Mouse (Mus musculus) gastrocnemius, adult 18-20 months (tissue): ENCODE measurements around the gene Olfr419. TPM values are rescaled to one million over a fixed set of nuclear protein-coding genes. Genes with fewer than 3 reads are reported as not detected.

Experiments
- DNase-seq: peaks from one replicate; pipeline ENCODE4 v3.0.0; 2021; ENCODE audit warnings: low spot score
- long read RNA-seq, 2 experiments: library from polyadenylated mRNA; stranded (forward); transcript quantifications; one replicate each; pipeline ENCODE4 v2.0.0; 2021
- total RNA-seq, 2 experiments: library from RNA; stranded (reverse); gene quantifications; 2 replicates each; pipeline ENCODE4 v1.2.3; 2021

Gene Olfr419
- total RNA-seq, result not detected
- long read RNA-seq, experiment 1, result 0 reads
- long read RNA-seq, experiment 2, result 0 reads

GRCm38 (mm10) chr1:174251961-174252360 lies at the start of gene Olfr419:
Gene Olfr419, minus strand, starts transcription at chr1:174252061.
- DNase-seq, result no peak

- DNase-seq, result no peak
Measured at GRCm38 (mm10) chr1:174270643-174271042, 18.8 kb upstream of the Olfr419 start.

- no peak for DNase-seq
Measured at GRCm38 (mm10) chr1:174269162-174269561, 17.3 kb upstream of the Olfr419 start.

DNA sequence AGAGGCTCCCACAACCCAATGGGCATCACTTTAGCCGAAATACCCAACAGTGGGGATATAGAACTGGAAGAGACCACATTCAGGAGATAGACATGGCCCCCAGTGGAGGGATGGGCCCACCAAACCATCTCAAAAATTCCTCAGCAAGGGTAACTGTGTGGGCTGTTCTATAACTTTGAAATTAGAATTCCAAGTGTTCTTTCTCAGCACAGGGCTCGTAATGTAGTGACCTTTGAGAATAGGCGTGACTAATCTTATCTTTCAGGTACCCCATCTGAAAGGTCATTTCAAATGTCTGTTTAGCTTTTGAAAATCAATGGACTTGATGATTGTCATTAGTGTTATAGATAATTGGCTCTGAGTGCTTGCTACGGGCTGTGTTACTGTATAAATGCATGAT lies 16.0 kb upstream of the Olfr419 start:
- DNase-seq, result no peak

DNA sequence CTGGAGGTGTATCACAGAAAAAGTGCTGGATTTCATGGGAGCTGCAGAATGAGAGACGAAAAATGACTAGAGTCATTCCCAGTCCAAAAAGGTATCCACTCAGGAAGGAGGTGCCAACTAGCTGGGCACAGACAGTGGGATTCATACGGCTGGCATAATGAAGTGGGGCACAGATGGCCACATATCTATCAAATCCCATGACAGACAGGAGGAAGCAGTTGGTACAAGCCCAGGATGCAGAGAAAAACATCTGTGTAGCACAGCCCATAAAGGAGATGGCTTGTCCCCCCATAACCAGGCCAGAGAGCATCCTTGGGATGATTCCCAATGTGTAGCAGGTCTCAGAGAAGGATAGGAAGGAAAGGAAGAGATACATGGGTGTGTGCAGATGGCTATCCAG lies 1.5 kb downstream of the Olfr419 start:
- no peak for DNase-seq

DNA sequence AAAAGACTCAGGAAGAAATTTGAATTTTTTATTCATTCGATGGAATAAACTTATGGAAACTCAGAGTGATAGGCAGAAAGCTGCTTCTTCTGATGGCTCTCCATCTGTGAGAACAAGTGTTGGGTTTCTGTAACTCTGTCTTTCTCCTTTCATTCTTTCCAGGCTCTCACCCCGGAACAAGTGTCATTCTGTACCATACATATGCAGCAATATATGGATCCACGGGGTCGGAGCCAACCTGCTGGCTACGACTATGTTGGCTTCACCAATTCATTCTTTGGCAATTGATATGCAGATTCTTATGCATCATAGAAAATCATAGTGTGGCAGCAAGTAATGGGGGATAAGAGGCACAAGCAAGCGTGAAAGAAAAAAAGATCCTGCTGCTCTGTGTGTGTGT lies 4.7 kb downstream of the Olfr419 start:
- DNase-seq, result no peak

DNA sequence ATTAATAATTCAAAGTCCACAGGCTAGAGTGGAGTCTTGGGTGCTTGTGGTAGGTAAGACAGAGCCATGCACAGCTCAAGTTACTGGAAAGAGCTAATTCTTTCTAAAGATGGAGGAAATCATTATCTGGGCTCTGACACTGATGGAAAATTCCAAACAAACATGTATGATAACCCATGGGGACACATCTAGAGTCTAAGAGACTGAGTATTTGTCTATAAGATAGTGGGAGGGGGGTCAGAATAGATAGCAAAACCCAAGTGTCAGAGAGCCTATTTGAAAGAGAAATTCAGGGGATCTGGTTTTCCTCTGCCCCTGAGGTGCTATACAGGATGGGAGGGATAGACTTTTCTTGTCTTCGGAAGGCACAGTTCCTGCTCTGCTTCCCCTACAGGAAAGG lies 5.8 kb downstream of the Olfr419 start:
- DNase-seq, result no peak

- no peak for DNase-seq
Measured at GRCm38 (mm10) chr1:174244621-174245020, 7.2 kb downstream of the Olfr419 start.

DNA sequence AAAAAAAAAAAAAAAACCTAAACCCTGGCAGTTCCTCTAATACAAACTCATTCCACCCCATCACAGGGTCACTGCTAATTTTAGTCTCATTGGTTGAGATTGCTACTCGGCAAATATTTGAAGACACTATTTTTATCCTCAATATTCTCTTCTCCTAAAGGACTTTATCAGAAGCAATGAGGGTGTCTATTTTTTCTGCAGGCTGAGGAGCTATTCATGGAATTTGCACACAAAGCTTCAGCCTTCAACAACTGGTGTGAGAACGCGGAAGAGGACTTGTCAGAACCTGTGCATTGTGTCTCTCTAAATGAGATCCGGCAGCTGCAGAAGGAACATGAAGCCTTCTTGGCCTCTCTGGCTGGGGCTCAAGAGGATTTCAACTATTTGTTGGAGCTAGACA lies 11.9 kb downstream of the Olfr419 start:
- DNase-seq, result no peak

DNA sequence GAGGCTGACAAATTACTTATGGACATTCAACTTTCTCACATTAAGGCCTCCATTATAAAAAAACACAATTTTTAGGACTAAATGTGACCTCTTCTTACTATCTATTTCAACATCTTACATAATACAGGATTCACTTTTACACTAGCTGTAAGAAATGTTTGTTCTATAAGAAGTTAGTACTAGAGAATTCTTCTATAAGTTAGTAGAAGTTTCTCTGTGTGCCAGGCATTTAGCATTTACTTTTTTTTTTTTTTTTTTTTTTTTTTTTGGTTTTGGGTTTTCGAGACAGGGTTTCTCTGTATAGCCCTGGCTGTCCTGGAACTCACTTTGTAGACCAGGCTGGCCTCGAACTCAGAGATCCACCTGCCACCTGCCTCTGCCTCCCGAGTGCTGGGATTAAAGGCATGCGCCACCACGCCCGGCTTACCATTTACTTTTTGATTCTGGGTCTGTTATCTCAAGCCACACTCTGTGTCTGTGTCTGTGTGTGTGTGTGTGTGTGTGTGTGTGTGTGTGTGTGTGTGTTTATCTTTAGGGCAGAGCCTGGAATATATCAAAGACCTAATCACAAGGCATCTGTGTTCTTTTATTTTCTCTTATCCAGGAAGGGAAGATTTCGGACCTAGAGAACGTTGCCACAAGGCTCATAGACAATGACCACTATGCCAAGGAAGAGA lies 35.2 kb downstream of the Olfr419 start:
- no peak for DNase-seq

GRCm38 (mm10) chr1:174215270-174216038 lies 36.4 kb downstream of the Olfr419 start:
- no peak for DNase-seq

- no peak for DNase-seq
Measured at GRCm38 (mm10) chr1:174212286-174212685, 39.6 kb downstream of the Olfr419 start.

- DNase-seq, result no peak
Measured at GRCm38 (mm10) chr1:174204699-174205098, 47.2 kb downstream of the Olfr419 start.

Other genes with a start within 250 kb of the Olfr419 start
- 10 to 100 TPM in 1 of 2 experiments, 1 to 10 TPM in 1; 7.5 to 17.1 TPM for gene Ifi205, start 220.3 kb downstream of the Olfr419 start, total RNA-seq
- not detected for gene Olfr433, start 211.4 kb downstream of the Olfr419 start, total RNA-seq
- not detected for gene Olfr432, start 202.9 kb downstream of the Olfr419 start, total RNA-seq
- not detected for gene Olfr430, start 185.5 kb downstream of the Olfr419 start, total RNA-seq
- not detected for gene Olfr429, start 167.7 kb downstream of the Olfr419 start, total RNA-seq
- not detected for gene Olfr427, start 155.2 kb downstream of the Olfr419 start, total RNA-seq
- not detected for gene Olfr231, start 130.9 kb downstream of the Olfr419 start, total RNA-seq
- not detected for gene Olfr424, start 120.5 kb downstream of the Olfr419 start, total RNA-seq
- not detected for gene Olfr420, start 96.4 kb downstream of the Olfr419 start, total RNA-seq
- gene Spta1, start 79.3 kb downstream of the Olfr419 start, total RNA-seq, result under 1 TPM; 0.07 TPM
- gene Mptx1, start 78.5 kb upstream of the Olfr419 start, total RNA-seq, result not detected
- not detected for gene Olfr417, start 113.1 kb upstream of the Olfr419 start, total RNA-seq
- gene Olfr248, start 139.0 kb upstream of the Olfr419 start, total RNA-seq, result not detected
- gene Olfr414, start 172.0 kb upstream of the Olfr419 start, total RNA-seq, result not detected
- not detected for gene Olfr220, start 190.0 kb upstream of the Olfr419 start, total RNA-seq
- gene Fmn2, start 249.8 kb upstream of the Olfr419 start, total RNA-seq, result under 1 TPM; 0.14 to 0.19 TPM